Mouse (Mus musculus): ENCODE results near the gene Kctd10. TPM values are rescaled to one million over a fixed set of nuclear protein-coding genes. Genes with fewer than 3 reads are reported as not detected.

Gene Kctd10
- polyA plus RNA-seq, 1 experiment from 2014 or later: 90.4 TPM

DNA sequence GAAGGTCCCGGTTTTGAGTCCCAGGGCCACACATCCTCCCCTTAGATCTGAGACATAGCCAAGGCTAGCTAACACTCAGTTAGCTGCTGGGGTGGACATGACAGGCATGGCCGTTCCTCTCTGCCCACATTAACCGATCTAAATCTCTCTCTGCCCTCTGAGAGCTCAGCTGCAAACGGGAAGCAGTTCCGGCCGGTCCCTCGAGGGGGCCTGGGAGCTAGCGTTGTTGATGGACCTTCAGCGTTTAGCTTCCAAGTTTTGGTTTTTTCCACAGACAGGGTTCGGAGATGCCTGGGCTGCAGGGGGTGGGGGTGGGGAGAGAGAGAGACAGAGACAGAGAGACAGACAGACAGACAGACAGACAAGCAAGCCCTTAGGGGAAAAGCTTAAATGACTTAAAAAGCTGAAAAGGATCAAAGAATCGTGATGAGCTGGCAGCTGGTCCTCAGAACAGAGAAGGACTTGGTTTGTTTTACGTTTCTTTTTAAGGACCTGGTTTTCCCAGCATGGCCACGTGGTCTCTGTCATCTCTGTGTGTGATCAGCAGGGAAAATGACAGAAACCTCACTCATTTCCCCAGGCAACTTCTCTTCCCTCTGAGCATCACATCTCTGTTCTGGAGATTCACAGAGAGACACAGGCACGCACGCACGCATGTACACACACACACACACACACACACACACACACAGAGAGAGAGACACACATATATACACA lies 56.4 kb downstream of the Kctd10 start:
- Histone ChIP-seq H3K4me2 (ENCODE audit: low read length) (no peak overlapping the region), H3K27ac (ENCODE audit: low read length) (no peak overlapping the region), H3K9ac (replicated peaks; ENCODE audit: low read depth, low read length) (0 out of 2 replicates have a peak overlapping the region, but pooled peaks have one; percentile 19), H3K27me3 (replicated peaks; ENCODE audit: control insufficient read depth, insufficient read depth, low read length) (no peaks in the 10 kb centered on the region; the same call in 1 of the 2 replicates), H3K4me3 (replicated peaks; ENCODE audit: low read length) (no peak overlapping the region), H3K36me3 (ENCODE audit: control insufficient read depth, insufficient read depth) (no peaks in the 10 kb centered on the region), H3K9me3 (ENCODE audit: control insufficient read depth, low read length) (no peaks in the 10 kb centered on the region), H3K4me1 (replicated peaks; ENCODE audit: control insufficient read depth, insufficient read depth, low read length) (0 out of 2 replicates have a peak, but pooled peaks cover 3% of the 10 kb centered on the region)
- WGBS: 23% methylated on average over 16 of the region's 16 CpGs
- ATAC-seq: no peak

DNA sequence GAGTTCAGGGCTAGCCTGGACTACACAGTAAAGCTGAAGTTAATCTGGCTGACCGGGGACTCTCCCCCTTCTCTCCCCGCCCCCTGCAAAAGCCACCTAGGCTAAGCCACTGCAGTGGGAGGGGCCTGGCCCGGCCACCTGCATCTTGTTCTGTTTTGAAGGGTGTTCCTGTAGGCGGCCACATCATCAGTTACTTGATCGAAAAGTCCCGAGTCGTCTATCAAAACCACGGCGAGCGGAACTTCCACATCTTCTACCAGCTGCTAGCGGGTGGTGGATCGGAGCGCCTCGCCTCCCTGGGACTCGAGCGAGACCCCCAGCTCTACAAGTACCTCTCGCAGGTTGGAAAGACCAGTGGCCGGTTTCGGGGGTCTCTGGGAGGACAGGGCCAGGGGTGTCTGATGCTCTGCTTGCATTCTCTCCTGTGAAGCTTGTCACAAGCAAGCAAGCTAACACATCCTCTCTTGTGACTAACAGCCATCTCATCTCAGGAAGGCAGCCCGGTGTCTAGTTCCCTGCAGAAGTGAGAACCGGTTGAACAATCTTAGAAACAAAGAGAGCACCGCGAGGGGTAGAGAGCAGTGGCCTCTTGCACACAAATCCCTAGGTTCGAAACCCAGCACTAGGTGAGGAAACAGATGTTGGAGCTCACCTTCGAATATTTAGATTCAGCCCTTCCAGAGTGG lies 57.1 kb downstream of the Kctd10 start:
- Histone ChIP-seq H3K36me3 (ENCODE audit: control insufficient read depth, insufficient read depth) (no peaks in the 10 kb centered on the region), H3K4me3 (replicated peaks; ENCODE audit: low read length) (no peak overlapping the region), H3K9ac (replicated peaks; ENCODE audit: low read depth, low read length) (no peak overlapping the region), H3K27ac (ENCODE audit: low read length) (no peak overlapping the region), H3K9me3 (ENCODE audit: control insufficient read depth, low read length) (no peaks in the 10 kb centered on the region), H3K4me2 (ENCODE audit: low read length) (no peak overlapping the region), H3K4me1 (replicated peaks; ENCODE audit: control insufficient read depth, insufficient read depth, low read length) (0 out of 2 replicates have a peak, but pooled peaks cover 3% of the 10 kb centered on the region), H3K27me3 (replicated peaks; ENCODE audit: control insufficient read depth, insufficient read depth, low read length) (no peaks in the 10 kb centered on the region; the same call in 1 of the 2 replicates)
- 51% methylated on average over 25 of the region's 25 CpGs for WGBS
- ATAC-seq: no peak

Small RNA genes lying within 50 kb of the gene (microRNA-seq; reads per million reads assigned to microRNA genes)
- not detected for gene Mir7027

Other genes with a start within 250 kb of the Kctd10 start
- gene Acacb, start 234.0 kb downstream of the Kctd10 start, polyA plus RNA-seq (2015; fragmentation: Nextera tagmentation; extraction: Ambion mirVana): 1.2 and 2.9 TPM in 2 replicates
- 0.24 and 0.68 TPM in 2 replicates for gene Foxn4, start 106.7 kb downstream of the Kctd10 start, polyA plus RNA-seq (2015; fragmentation: Nextera tagmentation; extraction: Ambion mirVana)
- 0.65 and 0.91 TPM in 2 replicates for gene Myo1h, start 91.3 kb downstream of the Kctd10 start, polyA plus RNA-seq (2015; fragmentation: Nextera tagmentation; extraction: Ambion mirVana)
- 44.9 and 47.5 TPM in 2 replicates for gene Ube3b, start 99 bp upstream of the Kctd10 start, polyA plus RNA-seq (2015; fragmentation: Nextera tagmentation; extraction: Ambion mirVana)
- 20.1 and 27.7 TPM in 2 replicates for gene Mmab, start 63.6 kb upstream of the Kctd10 start, polyA plus RNA-seq (2015; fragmentation: Nextera tagmentation; extraction: Ambion mirVana)
- gene Mvk, start 63.8 kb upstream of the Kctd10 start, polyA plus RNA-seq (2015; fragmentation: Nextera tagmentation; extraction: Ambion mirVana): 44.0 and 48.1 TPM in 2 replicates
- 4.3 and 4.4 TPM in 2 replicates for gene Fam222a, start 187.5 kb upstream of the Kctd10 start, polyA plus RNA-seq (2015; fragmentation: Nextera tagmentation; extraction: Ambion mirVana)